Mouse (Mus musculus) E14TG2a.4 (cell line): ENCODE results near the gene Cebpg.

ENCODE experiments used
- H3K27me3 ChIP-seq: 2 replicates; pipeline ENCODE4 v1.6.1; 2014; ENCODE audit warnings: low read length, control low read depth; ENCODE audit not compliant: insufficient read depth
- H3K36me3 ChIP-seq: 2 replicates; pipeline ENCODE4 v1.6.1; 2014; ENCODE audit warnings: low read length, control low read depth; ENCODE audit not compliant: insufficient read depth
- H3K4me1 ChIP-seq: replicated peaks from 2 replicates; pipeline ENCODE4 v1.6.1; 2014; ENCODE audit warnings: low read depth, low read length, control low read depth
- H3K4me3 ChIP-seq: replicated peaks from 2 replicates; pipeline ENCODE4 v1.5.1; 2014; ENCODE audit warnings: mild to moderate bottlenecking, low read length
- H3K9me3 ChIP-seq: 2 replicates; pipeline ENCODE4 v1.6.1; 2014; ENCODE audit warnings: low read length, control low read depth
- CTCF ChIP-seq: conservative IDR thresholded peaks from 2 replicates; pipeline ENCODE4 v1.5.1; 2014; ENCODE audit warnings: low read length
- NANOG ChIP-seq: IDR thresholded peaks from 2 replicates; pipeline ENCODE4 v1.6.1; 2014; ENCODE audit warnings: borderline replicate concordance, low read length, mixed read lengths
- POU5F1 ChIP-seq: IDR thresholded peaks from 2 replicates; pipeline ENCODE4 v1.6.1; 2014; ENCODE audit warnings: low read length, borderline replicate concordance

Gene Cebpg

GRCm38 (mm10) chr7:35043266-35043817, 13.0 kb downstream of the Cebpg start:
- TF ChIP-seq NANOG: no peak
- no peak for TF ChIP-seq CTCF
- no peak for TF ChIP-seq POU5F1
- H3K27me3 ChIP-seq: no peaks in the 10 kb centered on the region
- H3K36me3 ChIP-seq: peaks cover 91% of the 10 kb centered on the region
- H3K4me3 ChIP-seq: no peak overlapping the region
- H3K4me1 ChIP-seq: peaks cover 17% of the 10 kb centered on the region
- H3K9me3 ChIP-seq: no peaks in the 10 kb centered on the region

DNA sequence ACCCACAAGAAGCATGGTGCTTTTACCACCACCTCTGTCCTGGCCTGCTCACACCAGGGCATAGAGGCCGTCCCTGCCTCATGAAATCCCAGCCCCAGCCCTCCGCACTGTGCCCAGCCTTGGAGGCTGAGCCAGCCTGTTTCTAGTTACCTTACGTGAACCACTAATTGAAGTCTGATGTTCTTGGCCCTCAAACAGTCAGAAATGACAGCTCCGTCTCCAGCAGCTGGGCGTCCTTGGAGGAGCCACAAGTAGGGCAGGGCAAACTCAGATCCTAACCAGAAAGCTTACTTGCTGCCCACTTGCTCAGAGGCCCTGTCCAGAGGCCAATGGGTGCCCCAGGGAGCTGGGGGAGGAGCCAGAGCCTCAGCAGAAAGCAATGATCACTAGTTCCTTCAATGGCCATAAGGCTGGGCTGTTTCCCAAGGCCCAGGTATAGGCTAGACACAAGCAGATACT, 13.6 kb downstream of the Cebpg start:
- peaks cover 91% of the 10 kb centered on the region for H3K36me3 ChIP-seq
- H3K27me3 ChIP-seq: no peaks in the 10 kb centered on the region
- peaks cover 17% of the 10 kb centered on the region for H3K4me1 ChIP-seq
- no peaks in the 10 kb centered on the region for H3K9me3 ChIP-seq
- H3K4me3 ChIP-seq: no peak overlapping the region
- no peak for TF ChIP-seq CTCF
- no peak for TF ChIP-seq POU5F1
- no peak for TF ChIP-seq NANOG

GRCm38 (mm10) chr7:35042209-35042554, 14.2 kb downstream of the Cebpg start:
- TF ChIP-seq CTCF (no peak), NANOG (no peak), POU5F1 (no peak)
- H3K36me3 ChIP-seq: peaks cover 91% of the 10 kb centered on the region
- no peaks in the 10 kb centered on the region for H3K27me3 ChIP-seq
- no peak overlapping the region for H3K4me3 ChIP-seq
- H3K4me1 ChIP-seq: peaks cover 16% of the 10 kb centered on the region
- H3K9me3 ChIP-seq: no peaks in the 10 kb centered on the region

GRCm38 (mm10) chr7:35041286-35042208, 14.8 kb downstream of the Cebpg start:
- Histone ChIP-seq H3K27me3 (no peaks in the 10 kb centered on the region), H3K36me3 (peaks cover 89% of the 10 kb centered on the region), H3K4me1 (peaks cover 13% of the 10 kb centered on the region), H3K4me3 (no peak overlapping the region), H3K9me3 (no peaks in the 10 kb centered on the region)
- no peak for TF ChIP-seq CTCF
- no peak for TF ChIP-seq POU5F1
- TF ChIP-seq NANOG: no peak

DNA sequence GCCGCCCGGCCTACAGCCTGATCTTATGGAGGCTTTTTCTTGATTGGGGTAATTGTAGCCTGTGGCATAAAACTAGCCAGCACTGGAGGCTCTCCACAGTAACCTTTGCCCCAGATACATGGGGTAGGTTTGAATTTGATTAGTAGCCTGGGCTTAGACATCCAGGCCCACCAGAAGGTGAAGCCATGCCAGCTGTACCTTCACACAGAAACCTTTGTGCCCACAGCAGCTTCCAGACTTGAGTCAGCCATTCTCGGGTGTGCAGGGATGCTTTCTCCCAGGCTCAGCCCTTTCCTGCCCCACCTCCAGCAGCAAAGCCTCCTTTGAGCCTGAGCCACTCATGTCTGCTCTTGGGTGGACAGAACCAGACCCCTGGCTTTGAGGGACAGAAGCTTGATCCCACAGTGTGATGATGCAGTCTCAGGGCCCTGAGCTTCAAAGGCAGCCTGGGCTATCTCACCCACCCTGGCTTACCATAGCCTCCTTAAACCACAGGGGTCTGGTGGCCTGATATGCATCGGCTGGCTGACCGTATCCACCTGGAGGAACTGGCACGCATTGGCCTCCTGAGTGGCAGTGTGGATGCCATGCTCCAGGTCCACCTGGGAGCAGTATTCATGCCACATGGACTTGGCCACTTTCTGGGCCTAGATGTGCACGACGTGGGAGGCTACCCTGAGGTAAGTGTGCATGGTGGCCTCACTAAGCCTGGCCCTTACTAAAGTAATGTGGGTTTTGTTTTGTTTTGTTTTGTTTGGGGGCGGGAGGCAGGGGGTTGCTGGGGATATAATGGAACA, 16.0 kb downstream of the Cebpg start:
- no peaks in the 10 kb centered on the region for H3K27me3 ChIP-seq
- TF ChIP-seq POU5F1: no peak
- no peak for TF ChIP-seq NANOG
- TF ChIP-seq CTCF: no peak
- no peaks in the 10 kb centered on the region for H3K9me3 ChIP-seq
- peaks cover 86% of the 10 kb centered on the region for H3K36me3 ChIP-seq
- no peak overlapping the region for H3K4me3 ChIP-seq
- peaks cover 19% of the 10 kb centered on the region for H3K4me1 ChIP-seq

DNA sequence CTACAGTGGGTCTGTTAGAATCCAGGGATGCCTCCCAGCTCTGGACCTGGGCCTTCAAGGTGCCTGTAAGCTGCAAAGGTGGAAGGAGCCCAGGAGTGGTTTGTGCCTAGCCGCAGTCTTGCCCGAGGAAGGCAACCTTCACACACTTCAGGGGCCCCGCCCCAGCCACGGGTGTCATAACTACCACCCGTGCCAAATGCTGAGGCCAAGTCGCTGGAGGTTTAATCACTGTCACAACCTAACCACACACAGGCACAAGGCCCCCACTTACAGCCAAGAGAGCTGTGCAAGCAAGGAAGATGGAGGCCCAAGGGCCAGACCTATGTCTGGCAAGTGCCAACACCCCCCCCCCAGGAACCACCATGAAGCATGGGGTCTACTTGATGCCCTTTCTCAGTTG, 19.0 kb downstream of the Cebpg start:
- no peak for TF ChIP-seq POU5F1
- TF ChIP-seq CTCF: no peak
- TF ChIP-seq NANOG: no peak

GRCm38 (mm10) chr7:35036266-35036731, 20.1 kb downstream of the Cebpg start:
- Histone ChIP-seq H3K4me1 (peaks cover 11% of the 10 kb centered on the region), H3K36me3 (peaks cover 87% of the 10 kb centered on the region), H3K9me3 (no peaks in the 10 kb centered on the region), H3K4me3 (no peak overlapping the region), H3K27me3 (no peaks in the 10 kb centered on the region)
- TF ChIP-seq POU5F1 (no peak), CTCF (no peak), NANOG (no peak)

More for the DNA sequence above, 19.0 kb downstream of the Cebpg start:
- H3K36me3 ChIP-seq: peaks cover 86% of the 10 kb centered on the region
- peaks cover 16% of the 10 kb centered on the region for H3K4me1 ChIP-seq
- H3K27me3 ChIP-seq: no peaks in the 10 kb centered on the region
- H3K9me3 ChIP-seq: no peaks in the 10 kb centered on the region
- H3K4me3 ChIP-seq: no peak overlapping the region

DNA sequence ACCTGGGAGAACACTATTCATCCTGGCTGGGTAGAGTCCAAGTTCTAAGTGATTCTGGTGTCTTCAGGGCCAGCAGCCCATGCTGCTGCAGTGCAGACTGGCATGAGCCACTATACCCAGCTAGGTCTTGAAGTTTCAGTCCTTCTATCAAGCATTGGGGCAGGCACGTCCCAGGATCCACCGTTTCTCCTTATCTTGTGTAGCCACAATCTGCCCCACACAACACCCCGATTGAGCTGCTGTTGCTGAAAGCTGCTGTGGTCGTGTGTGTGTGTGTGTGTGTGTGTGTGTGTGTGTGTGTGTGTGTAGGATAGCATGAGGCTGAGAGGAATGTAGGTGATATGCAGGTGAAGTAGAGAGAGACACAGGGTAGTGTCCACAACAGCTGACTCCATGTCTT, 20.8 kb downstream of the Cebpg start:
- no peak for TF ChIP-seq POU5F1
- no peak for TF ChIP-seq CTCF
- TF ChIP-seq NANOG: no peak
- Histone ChIP-seq H3K9me3 (no peaks in the 10 kb centered on the region), H3K4me3 (no peak overlapping the region), H3K4me1 (peaks cover 6% of the 10 kb centered on the region), H3K27me3 (no peaks in the 10 kb centered on the region), H3K36me3 (peaks cover 87% of the 10 kb centered on the region)

DNA sequence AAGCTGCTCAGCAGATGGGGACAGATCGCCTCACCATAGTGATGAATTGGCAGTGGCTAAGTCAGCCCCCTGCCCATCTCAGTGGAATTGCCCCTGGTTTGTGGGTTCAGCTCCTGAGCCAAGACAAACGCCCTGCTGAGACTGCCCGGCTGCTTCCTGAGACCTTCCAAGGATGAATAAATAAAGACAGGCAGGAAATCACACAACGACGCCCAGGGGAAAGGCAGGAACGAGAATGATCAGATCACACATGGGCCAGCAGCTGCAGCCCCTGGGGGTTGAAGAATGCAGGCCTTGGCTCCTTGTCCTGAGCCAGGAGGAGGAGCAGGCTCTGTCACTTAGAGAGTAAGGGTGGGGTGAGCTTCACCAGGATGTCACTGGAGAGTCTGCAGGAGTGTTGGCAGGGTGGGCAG, 21.2 kb downstream of the Cebpg start:
- TF ChIP-seq NANOG (no peak), POU5F1 (no peak), CTCF (no peak)
- Histone ChIP-seq H3K27me3 (no peaks in the 10 kb centered on the region), H3K9me3 (no peaks in the 10 kb centered on the region)

More for the DNA sequence above, 21.2 kb downstream of the Cebpg start:
- H3K36me3 ChIP-seq: peaks cover 87% of the 10 kb centered on the region
- peaks cover 6% of the 10 kb centered on the region for H3K4me1 ChIP-seq
- no peak overlapping the region for H3K4me3 ChIP-seq
